Mouse (Mus musculus) small intestine, adult 10 weeks (tissue): ENCODE results near the gene Ascl5. TPM values are rescaled to one million over a fixed set of nuclear protein-coding genes. Genes with fewer than 3 reads are reported as not detected.

Source experiments
- polyA plus RNA-seq: library from polyadenylated mRNA; stranded (reverse); fragments of 350-450 nt; fragmentation: Illumina TruSeq; extraction: RNeasy Lipid Tissue Mini Kit (QIAGEN cat#74804); gene quantifications from one replicate; pipeline ENCODE4 v1.2.3, GENCODE M21; 2014; ENCODE audit warnings: low replicate concordance

Ascl5 gene
- not detected for polyA plus RNA-seq

DNA sequence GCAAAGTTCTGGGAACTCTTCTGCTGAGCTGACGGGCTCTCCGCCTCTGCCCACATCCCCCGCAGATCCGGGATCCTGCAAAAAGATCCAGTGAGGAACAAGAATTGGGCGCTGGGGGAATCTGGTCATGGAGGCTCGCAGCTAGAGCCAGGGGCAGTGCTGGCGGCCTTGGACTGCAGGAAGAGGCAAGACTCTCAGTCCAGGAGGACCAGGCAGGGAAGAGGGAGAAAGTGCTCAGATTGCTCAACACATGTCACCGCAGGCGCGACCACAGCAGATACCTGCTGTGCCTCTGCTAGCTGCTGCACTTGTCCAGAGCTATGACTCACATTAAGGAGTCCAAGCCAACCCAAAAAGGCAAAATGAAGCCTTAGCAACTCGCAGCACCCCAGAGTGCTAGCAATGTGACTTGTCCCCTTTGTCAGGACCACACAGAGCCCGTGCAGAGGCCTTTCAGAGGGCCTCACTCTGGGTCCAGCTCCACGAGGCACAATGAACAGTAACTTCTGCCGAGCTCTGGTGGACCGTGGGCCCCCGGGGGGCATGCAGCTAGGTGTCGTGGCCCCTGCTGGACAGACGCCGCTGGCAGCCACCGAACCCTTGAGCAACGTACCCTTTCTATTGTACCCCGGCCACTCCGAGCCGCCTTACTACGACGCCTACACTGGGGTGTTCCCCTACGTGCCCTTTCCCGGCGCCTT is at the start of gene Ascl5:
Gene Ascl5, plus strand, starts transcription at position 493 of the 701 bp plus-strand sequence.

DNA sequence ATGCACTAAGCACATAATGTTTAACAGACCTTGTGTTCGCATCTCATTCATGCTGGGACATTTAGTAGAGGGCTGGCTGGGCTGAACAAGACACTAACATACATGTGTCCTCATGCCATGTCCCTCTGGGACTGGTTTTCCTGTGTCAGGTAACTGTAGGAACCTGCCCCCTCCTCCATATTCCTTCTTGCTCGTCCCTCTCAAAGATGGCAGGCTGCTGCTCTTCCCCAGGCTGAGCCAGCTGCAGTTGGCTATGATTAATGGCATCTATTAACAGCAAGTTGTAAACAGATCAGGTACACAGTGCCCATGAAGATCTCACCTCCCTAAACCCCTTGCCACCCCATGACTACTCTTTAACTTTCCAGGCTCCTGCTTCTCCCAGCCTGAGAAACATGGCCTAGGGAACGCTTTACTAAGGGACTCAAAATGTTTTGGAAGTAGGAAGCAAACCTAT is 44.3 kb upstream of the Ascl5 start, which contains the start of gene Igfn1:
Gene Igfn1, minus strand, starts transcription at position 51 of the 457 bp plus-strand sequence.

DNA sequence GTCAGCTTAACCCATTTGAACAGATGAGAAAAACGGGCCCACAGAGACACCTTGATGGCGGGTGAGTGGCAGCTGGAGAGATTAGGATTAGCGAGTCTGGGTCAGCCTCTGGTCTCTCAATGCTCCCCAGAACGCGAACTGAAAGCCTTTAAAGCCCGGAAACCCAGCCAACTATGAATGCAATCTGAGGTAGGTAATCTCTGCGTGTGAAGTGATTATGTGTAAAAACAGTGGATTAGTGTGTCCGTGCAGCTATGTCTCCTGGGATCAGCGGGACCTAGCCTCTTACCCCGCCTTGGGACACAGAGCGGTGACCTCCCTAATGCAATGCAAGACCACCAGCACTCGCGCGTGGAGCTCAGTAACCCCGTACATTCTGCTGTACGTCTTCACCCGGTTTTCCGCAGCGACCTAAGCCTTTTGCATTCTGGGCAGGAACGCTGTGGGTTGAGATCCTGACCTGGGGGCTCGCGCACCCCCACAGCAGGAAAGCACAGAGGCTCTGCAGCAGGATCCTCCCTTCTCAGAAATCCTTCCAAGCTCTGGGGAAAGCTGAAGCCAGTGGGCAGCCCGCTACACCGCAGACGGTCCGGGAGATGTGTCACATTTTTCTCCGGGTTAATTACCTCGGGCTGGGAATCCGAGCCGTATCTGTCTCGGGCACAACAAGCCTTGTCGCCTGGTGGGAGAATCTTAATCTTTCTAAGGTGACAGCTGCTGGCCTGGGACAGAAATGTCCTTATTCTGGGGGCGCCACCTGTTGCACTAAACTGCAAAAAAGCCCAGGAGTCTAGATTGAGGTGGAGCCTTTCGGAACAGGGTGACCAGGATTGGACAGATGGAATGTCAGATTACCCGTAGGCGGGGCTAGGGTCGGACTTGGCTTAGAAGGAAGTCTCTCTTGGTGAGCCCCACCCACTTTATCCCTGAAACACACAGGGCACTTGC is 43.1 kb upstream of the Ascl5 start, which contains the start of gene Tmem9:
Gene Tmem9, plus strand, starts transcription at position 940 of the 948 bp plus-strand sequence.

DNA sequence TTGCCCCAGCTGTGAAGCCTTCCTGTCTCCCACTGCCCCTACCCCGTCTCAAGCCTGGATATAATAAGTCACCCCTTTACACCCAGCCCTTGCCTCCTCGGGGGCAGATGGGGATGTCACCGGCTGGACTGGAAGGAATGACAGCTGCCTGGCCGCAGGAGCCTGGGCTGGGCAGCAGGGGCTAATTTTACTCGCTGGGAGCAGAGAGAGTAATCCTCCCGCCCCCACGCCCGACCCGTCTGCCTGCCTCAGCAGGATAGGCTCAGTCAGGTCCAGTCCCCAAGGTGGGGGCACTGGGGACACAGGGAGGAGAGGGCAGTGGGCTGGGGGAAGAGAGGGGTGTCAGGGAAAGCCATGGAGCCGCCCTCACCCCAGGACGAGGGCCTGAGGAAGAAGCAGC is 1.9 kb downstream of the Ascl5 start, which contains the start of gene Cacna1s:
Gene Cacna1s, plus strand, starts transcription at position 204 of the 400 bp plus-strand sequence.

Other genes starting within 250 kb of the Ascl5 start
- 6.2 TPM for gene Lad1, start 232.2 kb upstream of the Ascl5 start, polyA plus RNA-seq
- gene Tnnt2, start 214.4 kb upstream of the Ascl5 start, polyA plus RNA-seq = 0.93 TPM
- gene Pkp1, start 131.6 kb upstream of the Ascl5 start, polyA plus RNA-seq = 2.0 TPM
- gene Igfn1, start 44.5 kb upstream of the Ascl5 start, polyA plus RNA-seq = not detected
- gene Tmem9, start 42.7 kb upstream of the Ascl5 start, polyA plus RNA-seq = 0.63 TPM
- gene Cacna1s, start 1.9 kb downstream of the Ascl5 start, polyA plus RNA-seq = not detected
- gene Kif21b, start 80.6 kb downstream of the Ascl5 start, polyA plus RNA-seq = 1.2 TPM
- 1.3 TPM for gene Mroh3, start 162.0 kb downstream of the Ascl5 start, polyA plus RNA-seq
- 1.7 TPM for gene Inava, start 183.5 kb downstream of the Ascl5 start, polyA plus RNA-seq
- not detected for gene Gpr25, start 210.1 kb downstream of the Ascl5 start, polyA plus RNA-seq